Mouse (Mus musculus): ENCODE data around the gene Ccdc80. TPM values are rescaled to one million over a fixed set of nuclear protein-coding genes. Genes with fewer than 3 reads are reported as not detected.

The Ccdc80 gene
- polyA plus RNA-seq, 1 experiment from 2014 or later: 7.3 TPM

DNA sequence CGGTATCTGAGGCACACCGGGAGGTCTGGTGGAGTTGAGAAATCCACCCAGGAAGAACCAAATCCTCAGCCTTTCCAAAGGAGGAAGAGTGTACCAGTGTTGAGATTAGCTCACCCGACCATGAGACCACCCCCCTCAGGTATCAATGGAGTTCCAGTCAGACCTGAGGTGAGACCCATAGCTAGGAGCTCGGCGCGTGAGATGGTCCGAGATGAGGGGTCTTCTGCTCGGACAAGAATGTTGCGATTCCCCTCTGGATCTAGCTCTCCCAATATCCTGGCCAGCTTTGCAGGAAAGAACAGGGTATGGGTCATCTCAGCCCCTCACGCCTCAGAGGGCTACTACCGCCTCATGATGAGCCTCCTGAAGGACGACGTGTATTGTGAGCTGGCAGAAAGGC, 1.8 kb downstream of the Ccdc80 start:
- H3K4me2 ChIP-seq: peak overlapping the region; percentile 57; the same call in 1 of the 2 replicates

DNA sequence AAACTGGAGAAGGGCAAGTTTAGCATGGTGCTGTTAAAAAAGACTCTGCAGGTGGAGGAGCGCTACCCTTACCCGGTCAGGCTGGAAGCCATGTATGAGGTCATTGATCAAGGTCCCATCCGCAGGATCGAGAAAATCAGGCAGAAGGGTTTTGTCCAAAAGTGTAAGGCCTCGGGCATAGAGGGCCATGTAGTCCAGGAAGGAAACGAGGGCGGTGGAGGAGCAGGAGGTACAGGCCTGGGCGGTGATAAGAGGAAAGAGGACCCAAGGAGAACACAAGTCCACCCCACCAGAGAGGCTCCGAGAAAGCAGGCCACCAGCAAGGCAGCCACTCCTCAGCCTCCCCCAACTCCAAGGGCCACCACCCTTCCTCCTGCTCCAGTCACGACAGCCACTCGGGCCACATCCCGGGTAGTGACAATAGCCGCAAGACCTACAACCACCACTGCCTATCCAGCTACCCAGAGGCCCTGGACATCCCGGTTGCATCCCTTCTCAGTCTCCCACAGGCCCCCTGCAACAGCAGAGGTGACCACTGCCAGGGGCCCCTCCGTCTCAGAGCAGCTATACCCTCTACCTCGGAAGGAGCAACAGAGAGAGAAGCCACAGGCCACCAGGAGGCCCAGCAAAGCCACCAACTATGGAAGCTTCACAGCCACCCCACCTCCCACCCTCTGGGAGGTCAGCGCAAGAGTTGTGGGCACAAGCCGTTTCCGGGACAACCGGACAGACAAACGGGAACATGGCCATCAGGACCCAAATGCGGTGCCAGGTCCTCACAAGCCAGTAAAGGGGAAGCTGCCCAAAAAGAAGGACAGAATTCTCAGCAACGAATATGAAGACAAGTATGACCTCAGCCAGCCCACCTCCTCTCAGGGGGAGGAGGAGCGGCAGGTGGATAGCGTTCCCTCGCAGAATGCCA, 2.6 kb downstream of the Ccdc80 start:
- Histone ChIP-seq H3K9me3 (replicated peaks) (no peaks in the 10 kb centered on the region), H3K4me3 (no peak overlapping the region), H3K36me3 (ENCODE audit: poor library complexity, severe bottlenecking) (no peaks in the 10 kb centered on the region), H3K4me2 (no peak overlapping the region), H3K4me1 (peaks cover 28% of the 10 kb centered on the region), H3K9ac (no peak overlapping the region), H3K27ac (no peak overlapping the region), H3K27me3 (no peaks in the 10 kb centered on the region)
- WGBS: 92% methylated on average over 26 of the region's 26 CpGs
- no peak for ATAC-seq

More for the DNA sequence above, 1.8 kb downstream of the Ccdc80 start:
- Histone ChIP-seq H3K36me3 (ENCODE audit: poor library complexity, severe bottlenecking) (no peaks in the 10 kb centered on the region), H3K27ac (no peak overlapping the region), H3K9me3 (replicated peaks) (no peaks in the 10 kb centered on the region), H3K27me3 (no peaks in the 10 kb centered on the region), H3K4me3 (no peak overlapping the region), H3K9ac (no peak overlapping the region), H3K4me1 (peaks cover 28% of the 10 kb centered on the region)
- 94% methylated on average over 13 of the region's 13 CpGs for WGBS
- no peak for ATAC-seq

DNA sequence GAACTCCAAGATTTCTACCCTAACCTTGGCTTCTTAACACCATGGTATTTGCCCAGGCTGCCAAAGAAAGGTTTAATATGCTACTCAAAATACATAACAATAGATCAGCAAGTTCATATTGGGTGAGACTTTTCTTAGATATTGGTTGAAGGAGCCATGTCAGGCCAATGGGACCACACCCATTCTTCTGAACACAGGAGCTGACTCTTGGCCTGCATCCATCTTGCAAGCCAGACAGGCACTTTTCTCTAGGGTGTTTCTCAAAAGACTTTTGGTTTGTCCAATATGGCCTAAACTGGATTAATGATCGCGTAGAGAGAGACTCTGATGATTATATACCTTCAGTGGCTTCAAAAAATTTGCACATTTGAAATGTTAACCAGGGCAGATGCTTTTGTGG, 4.3 kb downstream of the Ccdc80 start:
- no peak overlapping the region for H3K4me3 ChIP-seq
- ATAC-seq: no peak
- H3K9ac ChIP-seq: no peak overlapping the region
- no peaks in the 10 kb centered on the region for H3K9me3 ChIP-seq (replicated peaks)
- no peak overlapping the region for H3K4me2 ChIP-seq
- no peak overlapping the region for H3K27ac ChIP-seq
- 93% methylated on average over 2 of the region's 2 CpGs for WGBS
- H3K27me3 ChIP-seq: no peaks in the 10 kb centered on the region
- H3K4me1 ChIP-seq: peaks cover 28% of the 10 kb centered on the region
- H3K36me3 ChIP-seq (ENCODE audit: poor library complexity, severe bottlenecking): no peaks in the 10 kb centered on the region

DNA sequence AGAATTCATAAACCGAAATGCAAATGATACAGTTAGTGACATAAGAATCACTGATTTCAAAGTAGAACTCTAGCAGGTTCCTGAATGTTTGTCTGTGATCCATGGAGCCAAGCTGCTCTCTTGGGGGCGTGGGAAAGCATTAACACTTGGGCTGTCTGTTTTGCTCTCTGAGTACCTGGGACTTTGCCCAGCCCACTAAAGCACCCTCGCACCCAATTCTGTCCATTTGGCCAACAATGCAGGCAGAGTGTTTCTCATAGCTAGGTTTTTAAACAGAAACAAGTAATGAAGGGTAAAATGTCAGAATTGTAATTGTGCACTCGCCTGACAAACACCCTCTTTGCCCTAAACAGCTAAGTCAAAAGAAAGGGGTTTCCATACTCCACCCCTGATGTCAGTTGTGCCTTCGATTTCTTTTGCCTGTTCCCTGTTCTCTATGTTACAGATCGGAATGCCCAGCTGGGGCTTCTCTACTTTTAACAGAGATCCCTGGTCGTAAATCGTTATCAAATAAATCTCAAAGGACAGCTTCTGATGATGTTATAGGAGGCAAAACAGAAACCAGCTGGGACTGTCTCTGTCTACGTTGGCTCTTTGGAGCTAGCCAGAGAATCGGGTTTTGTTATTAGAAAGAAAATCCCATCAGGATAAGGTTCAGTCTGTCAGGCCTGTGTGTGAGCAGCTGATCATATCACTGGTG, 5.1 kb downstream of the Ccdc80 start:
- Histone ChIP-seq H3K4me2 (peak overlapping the region; percentile 27; the same call in 1 of the 2 replicates), H3K36me3 (ENCODE audit: poor library complexity, severe bottlenecking) (no peaks in the 10 kb centered on the region), H3K9ac (0 out of 2 replicates have a peak overlapping the region, but pooled peaks have one; percentile 6), H3K4me3 (no peak overlapping the region), H3K9me3 (replicated peaks) (no peaks in the 10 kb centered on the region), H3K27me3 (no peaks in the 10 kb centered on the region), H3K27ac (no peak overlapping the region), H3K4me1 (peaks cover 24% of the 10 kb centered on the region)
- WGBS: 59% methylated on average over 10 of the region's 10 CpGs
- peak; percentile 39; the same call in 1 of the 2 replicates for ATAC-seq

GRCm38 (mm10) chr16:45098886-45099210, 5.6 kb downstream of the Ccdc80 start:
- Histone ChIP-seq H3K9me3 (replicated peaks) (no peaks in the 10 kb centered on the region), H3K27ac (no peak overlapping the region), H3K4me3 (no peak overlapping the region), H3K36me3 (ENCODE audit: poor library complexity, severe bottlenecking) (no peaks in the 10 kb centered on the region), H3K9ac (0 out of 2 replicates have a peak overlapping the region, but pooled peaks have one; percentile 6), H3K4me2 (peak overlapping the region; percentile 27; the same call in 1 of the 2 replicates), H3K27me3 (no peaks in the 10 kb centered on the region), H3K4me1 (peaks cover 19% of the 10 kb centered on the region)
- WGBS: 68% methylated on average over 6 of the region's 6 CpGs
- ATAC-seq: no peak

DNA sequence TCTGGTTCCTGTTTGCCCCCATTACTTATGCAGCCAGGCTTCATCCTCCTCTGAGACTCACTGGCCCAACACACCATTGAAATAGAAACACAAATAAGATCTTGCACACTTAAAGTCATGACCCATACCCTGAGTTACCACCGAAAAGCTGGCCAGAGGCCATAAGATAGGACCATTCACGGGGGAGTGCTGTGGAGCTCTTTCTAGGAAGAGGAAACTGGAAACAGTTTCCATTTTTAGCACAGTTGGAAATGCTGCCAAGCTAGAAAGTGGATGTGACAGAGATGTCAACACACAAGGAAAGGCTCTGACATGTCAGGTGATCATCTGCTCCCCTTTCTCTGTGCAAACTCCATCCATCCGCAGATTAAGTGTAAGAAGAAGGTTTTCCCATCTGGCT, 7.7 kb downstream of the Ccdc80 start:
- H3K4me2 ChIP-seq: no peak overlapping the region
- no peak for ATAC-seq
- no peaks in the 10 kb centered on the region for H3K9me3 ChIP-seq (replicated peaks)
- WGBS: 81% methylated on average over 3 of the region's 3 CpGs
- no peak overlapping the region for H3K9ac ChIP-seq
- H3K4me1 ChIP-seq: peaks cover 9% of the 10 kb centered on the region; the same call in 1 of the 2 replicates
- no peaks in the 10 kb centered on the region for H3K27me3 ChIP-seq
- H3K4me3 ChIP-seq: no peak overlapping the region
- no peak overlapping the region for H3K27ac ChIP-seq
- no peaks in the 10 kb centered on the region for H3K36me3 ChIP-seq (ENCODE audit: poor library complexity, severe bottlenecking)

- H3K4me1 ChIP-seq: no peaks in the 10 kb centered on the region
- no peak overlapping the region for H3K4me3 ChIP-seq
- WGBS: 66% methylated on average over 3 of the region's 3 CpGs
- no peaks in the 10 kb centered on the region for H3K9me3 ChIP-seq (replicated peaks)
- no peak overlapping the region for H3K4me2 ChIP-seq
- H3K27ac ChIP-seq: no peak overlapping the region
- H3K36me3 ChIP-seq (ENCODE audit: poor library complexity, severe bottlenecking): no peaks in the 10 kb centered on the region
- H3K9ac ChIP-seq: no peak overlapping the region
- no peak for ATAC-seq
- no peaks in the 10 kb centered on the region for H3K27me3 ChIP-seq
Measured at GRCm38 (mm10) chr16:45104993-45105392, 11.8 kb downstream of the Ccdc80 start.

GRCm38 (mm10) chr16:45108203-45108878, 15.1 kb downstream of the Ccdc80 start:
- no peak for ATAC-seq
- Histone ChIP-seq H3K9me3 (replicated peaks) (no peaks in the 10 kb centered on the region), H3K4me1 (no peaks in the 10 kb centered on the region), H3K27ac (no peak overlapping the region), H3K4me3 (no peak overlapping the region), H3K4me2 (no peak overlapping the region), H3K9ac (no peak overlapping the region), H3K36me3 (ENCODE audit: poor library complexity, severe bottlenecking) (no peaks in the 10 kb centered on the region), H3K27me3 (no peaks in the 10 kb centered on the region)
- WGBS: 77% methylated on average over 5 of the region's 5 CpGs

DNA sequence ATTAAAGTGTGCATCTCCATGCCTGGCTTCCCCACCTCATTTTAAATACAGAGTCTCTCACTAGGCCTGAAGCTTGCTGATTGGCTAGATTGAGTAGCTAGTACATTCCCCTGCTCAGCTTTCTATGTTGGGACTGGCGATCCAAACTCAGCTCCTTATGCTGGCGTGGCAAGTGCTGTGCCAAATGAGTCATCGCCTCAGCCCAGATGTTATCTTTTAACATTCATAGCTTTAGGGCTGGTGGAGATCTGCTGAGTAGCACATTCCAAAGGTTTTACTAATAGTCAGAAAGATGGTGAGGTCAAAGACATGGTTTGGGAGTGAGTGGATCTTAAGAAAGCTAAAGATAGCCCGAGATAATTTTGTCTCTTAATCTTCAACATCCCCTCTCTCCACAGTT, 17.3 kb downstream of the Ccdc80 start:
- ATAC-seq: no peak
- no peaks in the 10 kb centered on the region for H3K27me3 ChIP-seq
- WGBS: 82% methylated on average over 4 of the region's 4 CpGs

DNA sequence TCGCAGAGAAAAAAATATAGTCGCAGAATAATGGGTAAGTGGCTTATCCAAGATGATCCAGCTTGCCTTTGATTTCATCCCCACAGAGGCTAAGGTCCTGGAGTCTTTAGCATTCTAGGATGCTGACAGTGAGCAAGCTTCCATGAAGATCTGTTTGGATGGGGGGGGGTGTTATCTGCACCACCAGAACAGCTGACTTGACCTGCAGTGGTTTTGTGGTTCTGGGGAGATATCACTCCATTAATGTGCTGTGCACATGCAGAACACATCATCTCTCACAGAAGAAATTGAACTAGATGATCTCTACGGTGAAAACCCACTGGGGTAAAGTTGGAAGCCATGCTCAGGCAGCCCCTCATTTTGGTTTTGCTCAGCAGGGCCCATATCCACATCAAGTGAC, 24.0 kb downstream of the Ccdc80 start:
- no peaks in the 10 kb centered on the region for H3K27me3 ChIP-seq
- 92% methylated on average over 3 of the region's 3 CpGs for WGBS
- peaks cover 6% of the 10 kb centered on the region; the same call in 1 of the 2 replicates for H3K4me1 ChIP-seq
- no peaks in the 10 kb centered on the region for H3K9me3 ChIP-seq (replicated peaks)
- H3K27ac ChIP-seq: no peak overlapping the region
- no peaks in the 10 kb centered on the region for H3K36me3 ChIP-seq (ENCODE audit: poor library complexity, severe bottlenecking)
- no peak overlapping the region for H3K4me3 ChIP-seq
- ATAC-seq: no peak
- H3K9ac ChIP-seq: no peak overlapping the region
- no peak overlapping the region for H3K4me2 ChIP-seq

More for the DNA sequence above, 17.3 kb downstream of the Ccdc80 start:
- no peak overlapping the region for H3K4me2 ChIP-seq
- no peak overlapping the region for H3K27ac ChIP-seq
- no peaks in the 10 kb centered on the region for H3K4me1 ChIP-seq
- H3K9ac ChIP-seq: no peak overlapping the region
- no peak overlapping the region for H3K4me3 ChIP-seq
- no peaks in the 10 kb centered on the region for H3K36me3 ChIP-seq (ENCODE audit: poor library complexity, severe bottlenecking)
- no peaks in the 10 kb centered on the region for H3K9me3 ChIP-seq (replicated peaks)

DNA sequence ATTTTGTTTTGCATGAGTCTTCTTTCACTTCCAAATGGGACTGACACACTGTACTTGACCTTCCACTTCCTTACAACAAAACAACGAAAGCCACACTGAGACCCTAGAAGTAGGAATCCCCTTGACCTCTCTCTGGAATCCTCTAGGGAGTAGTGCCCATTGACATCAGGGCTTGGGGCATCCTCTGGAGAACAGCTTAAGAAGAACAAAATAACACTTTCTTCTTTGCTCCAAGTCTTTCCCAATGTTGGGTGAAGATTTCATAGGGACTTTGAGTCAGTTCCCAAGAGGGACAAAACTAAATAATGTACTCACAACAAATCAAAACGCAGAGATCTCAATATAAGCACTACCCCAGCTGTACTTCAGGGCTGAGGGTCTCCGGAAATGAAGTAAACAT, 25.6 kb downstream of the Ccdc80 start:
- peaks cover 6% of the 10 kb centered on the region; the same call in 1 of the 2 replicates for H3K4me1 ChIP-seq
- WGBS: 88% methylated on average over 3 of the region's 3 CpGs
- H3K4me3 ChIP-seq: no peak overlapping the region
- H3K36me3 ChIP-seq (ENCODE audit: poor library complexity, severe bottlenecking): no peaks in the 10 kb centered on the region
- ATAC-seq: no peak
- H3K9me3 ChIP-seq (replicated peaks): no peaks in the 10 kb centered on the region
- H3K9ac ChIP-seq: no peak overlapping the region
- no peaks in the 10 kb centered on the region for H3K27me3 ChIP-seq
- H3K27ac ChIP-seq: no peak overlapping the region
- no peak overlapping the region for H3K4me2 ChIP-seq

All from forebrain, embryonic 13.5 days (tissue).